Mouse (Mus musculus): Measurements from ENCODE around the gene Ano7. TPM values are rescaled to one million over a fixed set of nuclear protein-coding genes. Genes with fewer than 3 reads are reported as not detected.

Ano7 gene
- 0.23 TPM in 1 of 2 replicates, not detected in the other for total RNA-seq (2017)

DNA sequence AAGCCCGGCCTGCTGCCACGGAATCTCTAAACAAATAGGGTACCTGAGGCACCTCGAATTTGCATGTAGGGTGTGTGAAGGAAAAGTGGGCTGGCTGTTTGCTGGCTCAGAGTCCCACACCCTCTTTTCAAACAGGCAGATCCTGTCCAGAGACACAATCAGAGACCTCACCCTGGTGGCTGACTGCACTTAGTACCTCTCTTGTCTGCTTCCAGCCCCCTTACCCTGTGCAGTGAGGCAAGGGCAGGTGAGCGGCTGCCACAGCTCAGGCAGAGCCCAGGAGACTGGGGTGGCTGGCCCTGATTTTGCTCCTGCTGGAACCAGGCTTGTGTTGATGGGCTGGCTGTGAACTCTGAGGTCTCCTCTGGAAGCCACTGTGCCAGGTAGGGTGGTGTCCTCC is at the start of gene Ano7:
Gene Ano7, plus strand, starts transcription at position 266 of the 400 bp plus-strand sequence.
- no peak for ATAC-seq (replicated peaks; ENCODE audit: low read depth, poor library complexity, severe bottlenecking)

DNA sequence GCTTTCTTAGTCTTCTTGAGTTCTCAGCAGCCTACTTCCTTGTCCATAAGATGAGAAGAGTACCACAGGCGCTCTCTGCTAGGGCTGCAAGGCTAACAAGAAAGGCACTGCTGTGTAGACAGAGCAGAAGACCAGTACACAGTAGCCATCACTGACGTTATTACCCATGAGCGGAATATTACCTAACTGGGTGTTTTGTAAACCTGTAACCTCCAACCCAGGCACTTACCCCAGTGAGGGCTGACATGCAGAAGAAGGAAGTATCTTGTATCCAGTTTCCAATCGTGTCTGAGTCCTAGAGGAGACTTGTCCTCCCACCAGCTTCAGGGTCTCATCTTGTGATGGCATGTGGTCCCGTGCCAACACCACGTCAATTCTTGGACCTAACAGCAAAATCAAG is 49.8 kb upstream of the Ano7 start:
- ATAC-seq (replicated peaks; ENCODE audit: low read depth, poor library complexity, severe bottlenecking), result no peak

DNA sequence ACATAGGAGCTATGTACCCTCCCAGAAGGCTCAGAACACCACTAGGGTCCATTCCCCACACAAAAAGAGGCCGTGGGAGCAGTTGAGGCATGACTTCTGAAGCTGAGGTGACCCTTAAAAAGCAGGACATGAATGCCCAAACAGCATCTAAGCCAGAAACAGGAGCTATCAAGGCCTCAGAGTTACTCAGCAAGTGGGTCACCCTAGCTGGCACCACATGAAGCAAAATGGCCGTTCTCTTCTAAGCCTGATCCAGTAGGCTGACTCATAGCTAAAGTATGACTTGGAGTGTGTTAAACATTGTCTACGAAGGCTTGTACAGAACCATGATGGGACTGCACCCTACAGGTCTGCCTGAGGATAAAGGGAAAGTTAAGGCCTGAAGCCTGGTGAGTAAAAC is 47.3 kb upstream of the Ano7 start:
- no peak for ATAC-seq (replicated peaks; ENCODE audit: low read depth, poor library complexity, severe bottlenecking)

DNA sequence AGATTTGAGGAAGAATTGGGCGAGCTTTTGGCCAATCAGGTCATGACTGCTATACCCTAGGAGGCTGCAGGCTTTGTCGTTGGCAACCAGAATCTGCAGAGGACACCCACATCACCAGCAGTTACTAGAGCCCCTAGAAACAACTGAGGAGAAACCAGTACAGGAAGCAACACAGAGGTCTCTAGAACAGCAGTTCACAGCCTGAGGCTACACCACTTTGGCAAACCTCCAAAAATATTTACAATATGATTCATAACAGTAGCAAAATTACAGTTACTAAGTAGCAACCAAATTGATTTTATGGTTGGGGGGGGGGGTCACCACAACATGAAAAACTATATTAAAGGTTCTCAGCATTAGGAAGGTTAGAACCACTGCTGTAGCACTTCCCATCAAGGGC is 39.1 kb upstream of the Ano7 start:
- ATAC-seq (replicated peaks; ENCODE audit: low read depth, poor library complexity, severe bottlenecking), result no peak

DNA sequence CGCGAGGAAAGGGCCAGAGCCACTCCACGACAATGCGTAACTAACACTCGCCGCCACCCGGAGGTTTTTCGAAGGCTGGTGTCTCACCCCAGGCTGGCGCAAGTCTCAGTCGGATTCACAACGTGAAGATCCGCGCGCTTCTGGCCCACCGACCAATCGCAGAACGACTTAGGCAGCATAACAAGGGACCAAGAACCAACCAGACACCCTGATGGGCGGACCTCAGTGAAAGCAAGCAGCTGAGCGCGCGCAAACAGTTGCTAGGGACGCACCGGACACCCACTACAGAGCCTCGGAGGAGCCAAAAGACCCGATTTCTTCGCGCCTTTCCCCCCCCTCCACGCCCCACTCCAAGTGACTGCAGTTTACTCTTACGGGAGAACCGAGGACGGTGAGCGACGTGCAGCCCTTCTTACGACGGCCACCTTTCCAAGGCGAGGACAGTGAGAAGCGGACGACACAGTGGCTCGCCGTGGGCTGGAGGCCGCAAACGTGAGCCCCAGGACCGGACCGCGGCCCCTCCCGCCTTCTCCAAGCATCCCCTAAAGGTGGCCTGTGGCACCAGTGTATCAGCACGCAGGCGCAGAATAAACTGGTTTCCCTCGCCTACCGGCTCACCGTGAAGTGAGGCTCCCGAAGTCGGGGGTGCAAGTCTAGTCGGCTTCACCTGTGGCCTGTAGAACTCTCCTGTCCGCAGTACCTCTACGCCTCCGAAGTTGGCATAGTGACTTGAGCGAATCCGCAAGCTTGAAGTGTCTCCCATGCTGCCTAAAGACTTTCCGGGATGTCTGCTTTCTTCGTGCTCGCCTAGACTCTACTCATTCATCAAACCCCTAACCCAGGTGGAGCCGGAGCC is 30.9 kb upstream of the Ano7 start, which contains the start of the genes Ppp1r7 and Pask:
Gene Ppp1r7, plus strand, starts transcription at position 207 of the 856 bp plus-strand sequence.
Gene Pask, minus strand, starts transcription at position 835 of the 856 bp plus-strand sequence.
- peak; percentile 92 for ATAC-seq (replicated peaks; ENCODE audit: low read depth, poor library complexity, severe bottlenecking)

DNA sequence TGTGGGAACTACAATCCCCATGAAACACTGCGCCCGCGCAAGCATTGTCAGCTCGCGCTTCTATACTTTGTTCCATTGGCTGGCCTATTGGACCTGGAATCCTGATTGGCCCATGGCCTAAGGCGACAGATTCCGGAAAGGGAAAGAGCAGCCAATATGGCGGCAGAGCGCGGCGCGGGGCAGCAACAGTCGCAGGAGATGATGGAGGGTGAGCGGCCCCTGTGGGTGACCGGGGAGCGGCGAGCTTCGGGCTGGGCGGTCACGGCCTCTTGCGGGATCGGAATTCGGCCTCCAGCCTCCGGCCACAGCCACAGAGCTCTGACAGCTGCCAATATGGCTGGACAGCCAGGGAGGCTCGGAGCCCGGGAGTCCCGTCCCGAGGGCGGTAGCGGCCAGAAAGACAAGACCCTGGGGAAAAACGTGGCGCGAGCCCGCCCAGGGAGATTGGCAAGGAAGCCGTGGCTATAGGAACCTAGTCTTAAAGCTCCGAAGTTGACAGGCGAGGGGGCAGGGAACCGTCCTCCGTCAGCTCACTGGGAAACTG is 30.2 kb upstream of the Ano7 start:
- peak; percentile 89 for ATAC-seq (replicated peaks; ENCODE audit: low read depth, poor library complexity, severe bottlenecking)

DNA sequence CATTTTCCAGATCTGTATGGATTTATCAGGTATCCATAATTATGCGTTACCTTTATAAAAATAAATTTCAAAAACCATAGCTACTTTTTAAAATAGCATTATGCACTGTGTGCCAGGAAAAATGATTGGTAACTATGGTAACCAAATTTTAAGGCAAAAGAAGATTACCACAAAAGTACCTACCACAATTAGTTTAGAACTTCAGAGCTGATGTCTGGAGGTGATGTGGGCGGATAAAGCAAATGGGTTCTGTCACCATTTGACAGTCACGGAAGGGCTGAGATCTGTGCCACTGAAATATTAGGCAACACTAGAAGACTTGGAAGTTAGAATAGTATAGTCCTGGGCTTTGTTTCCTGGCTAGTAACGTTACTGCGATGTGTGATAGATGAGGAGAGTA is 26.6 kb upstream of the Ano7 start:
- no peak for ATAC-seq (replicated peaks; ENCODE audit: low read depth, poor library complexity, severe bottlenecking)

DNA sequence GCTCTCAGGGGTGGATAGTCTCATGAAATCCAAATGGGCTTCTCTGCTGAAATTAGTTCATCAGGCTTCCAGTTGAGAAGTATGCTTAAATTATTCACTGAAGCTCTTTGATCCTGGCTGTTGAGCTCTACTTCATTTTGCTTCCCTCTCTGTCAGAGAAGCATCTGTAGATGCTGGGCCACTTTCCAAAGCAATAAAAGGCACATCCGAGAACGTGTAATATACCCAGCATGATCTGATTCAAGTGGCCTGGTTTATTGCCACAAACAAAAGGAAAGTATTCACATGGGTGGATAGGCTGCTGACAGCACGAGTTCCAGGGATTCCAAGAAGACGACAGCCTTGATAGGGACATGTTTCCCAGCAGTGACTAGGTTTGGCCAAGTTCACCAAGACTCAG is 24.0 kb upstream of the Ano7 start:
- no peak for ATAC-seq (replicated peaks; ENCODE audit: low read depth, poor library complexity, severe bottlenecking)

DNA sequence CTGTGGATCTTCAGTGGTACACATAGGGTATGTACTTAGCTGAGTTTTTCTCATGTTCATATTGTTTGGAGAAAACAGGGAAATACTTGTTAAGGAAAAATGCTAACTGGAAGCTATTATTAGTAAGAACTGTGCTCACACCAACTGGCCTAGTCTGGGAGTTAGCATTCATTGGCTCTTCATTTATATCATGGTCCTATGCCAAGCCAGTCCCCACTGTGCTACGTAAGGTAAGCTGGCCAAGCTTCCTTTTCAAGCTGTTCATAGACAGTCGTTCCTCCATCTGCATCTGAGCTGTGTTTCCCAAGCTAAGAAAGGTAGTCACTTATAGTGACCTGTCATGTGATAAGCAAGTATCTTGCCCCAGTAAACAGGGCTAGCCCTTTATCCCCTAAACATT is 21.0 kb upstream of the Ano7 start:
- no peak for ATAC-seq (replicated peaks; ENCODE audit: low read depth, poor library complexity, severe bottlenecking)

DNA sequence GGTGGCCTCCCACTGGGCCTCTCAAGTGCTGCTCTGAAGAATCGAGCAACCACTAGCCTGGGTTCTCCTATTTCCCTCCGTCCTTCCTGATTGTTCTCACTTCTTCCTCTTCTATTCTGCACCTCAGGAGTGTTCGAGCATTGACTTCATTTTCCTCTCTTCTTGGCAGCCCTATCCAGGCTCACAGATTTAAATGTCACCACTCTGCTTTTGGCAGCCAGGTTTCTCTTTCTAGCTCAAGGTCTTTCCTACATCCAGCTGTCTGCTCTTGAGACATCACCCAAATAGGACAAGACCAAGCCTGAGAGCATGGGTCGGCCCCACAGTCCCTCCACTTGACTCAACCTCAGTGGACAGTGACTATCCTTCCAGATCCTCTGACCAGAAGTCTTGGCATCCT is 11.1 kb upstream of the Ano7 start:
- ATAC-seq (replicated peaks; ENCODE audit: low read depth, poor library complexity, severe bottlenecking), result no peak

DNA sequence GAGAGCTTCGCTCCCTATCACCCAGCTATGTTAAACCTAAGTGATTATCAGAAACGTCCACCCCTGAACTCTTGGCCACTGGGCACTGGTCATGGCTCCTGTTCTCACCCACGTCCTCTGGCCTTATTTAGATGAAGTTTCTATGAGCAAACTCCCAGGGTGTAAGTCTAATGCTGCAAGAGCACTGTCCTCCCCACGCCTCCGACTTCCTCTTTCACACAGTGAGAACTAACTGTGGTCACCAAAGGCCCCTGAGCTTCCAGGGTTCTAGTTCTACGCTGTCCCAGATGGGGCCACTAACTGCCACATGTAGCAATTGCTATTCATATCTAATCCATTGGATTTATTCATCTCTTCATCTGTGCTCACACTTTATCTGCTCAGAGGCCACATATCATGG is 8.1 kb upstream of the Ano7 start:
- peak; percentile 58 for ATAC-seq (replicated peaks; ENCODE audit: low read depth, poor library complexity, severe bottlenecking)

DNA sequence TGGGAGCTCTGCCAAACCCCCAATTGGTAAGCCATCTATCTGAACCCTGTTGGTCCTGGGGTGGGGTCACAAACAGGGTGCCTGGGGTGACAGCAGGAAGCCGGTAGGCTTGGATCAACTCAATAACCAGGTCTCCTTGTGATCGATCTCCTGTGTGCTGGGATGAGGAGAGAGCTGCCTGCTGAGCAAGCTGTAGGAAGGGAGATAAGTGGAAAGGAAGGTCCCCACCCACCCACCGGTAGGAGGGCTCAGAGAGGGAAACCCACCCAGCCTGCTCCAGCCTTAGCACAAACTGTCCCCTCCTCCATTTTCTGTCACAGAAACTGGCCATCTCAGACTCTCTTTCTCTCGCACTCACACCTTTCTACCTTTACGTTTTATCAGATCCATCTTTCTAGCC is 3.6 kb downstream of the Ano7 start:
- ATAC-seq (replicated peaks; ENCODE audit: low read depth, poor library complexity, severe bottlenecking), result no peak

DNA sequence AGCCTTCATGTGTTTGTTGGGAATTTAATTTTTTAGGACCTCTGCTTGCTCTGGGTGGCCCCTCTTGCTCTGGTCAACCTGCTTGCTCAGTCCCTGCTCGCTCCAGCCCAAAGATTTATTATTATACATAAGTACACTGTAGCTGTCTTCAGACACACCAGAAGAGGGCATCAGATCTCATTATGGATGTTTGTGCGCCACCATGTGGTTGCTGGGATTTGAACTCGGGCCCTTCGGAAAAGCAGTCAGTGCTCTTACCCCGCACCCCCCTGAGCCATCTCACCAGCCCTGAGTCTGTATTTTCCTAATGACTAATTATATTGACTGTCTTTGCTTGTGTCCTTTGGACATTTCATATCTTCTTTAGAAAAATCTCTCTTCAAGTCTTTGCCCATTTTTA is 5.4 kb downstream of the Ano7 start:
- no peak for ATAC-seq (replicated peaks; ENCODE audit: low read depth, poor library complexity, severe bottlenecking)

DNA sequence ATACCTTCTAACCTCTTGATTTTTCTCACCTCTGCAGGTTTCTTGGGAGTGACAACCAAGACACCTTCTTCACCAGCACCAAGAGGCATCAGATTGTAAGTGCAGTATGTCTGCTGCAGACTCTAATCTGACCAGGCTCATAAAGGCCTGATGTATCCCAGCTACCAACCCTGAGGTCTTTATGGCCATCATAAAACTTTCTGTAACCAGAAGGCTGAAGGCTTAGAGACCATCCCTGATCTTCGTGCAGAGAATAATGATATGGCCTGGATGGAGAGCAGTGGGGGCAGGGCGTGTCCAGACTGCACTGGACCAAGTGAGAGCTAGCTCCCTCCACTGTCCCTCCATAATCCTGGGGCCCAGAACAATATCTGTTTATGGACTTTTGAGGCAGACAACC is 13.5 kb downstream of the Ano7 start:
- no peak for ATAC-seq (replicated peaks; ENCODE audit: low read depth, poor library complexity, severe bottlenecking)

DNA sequence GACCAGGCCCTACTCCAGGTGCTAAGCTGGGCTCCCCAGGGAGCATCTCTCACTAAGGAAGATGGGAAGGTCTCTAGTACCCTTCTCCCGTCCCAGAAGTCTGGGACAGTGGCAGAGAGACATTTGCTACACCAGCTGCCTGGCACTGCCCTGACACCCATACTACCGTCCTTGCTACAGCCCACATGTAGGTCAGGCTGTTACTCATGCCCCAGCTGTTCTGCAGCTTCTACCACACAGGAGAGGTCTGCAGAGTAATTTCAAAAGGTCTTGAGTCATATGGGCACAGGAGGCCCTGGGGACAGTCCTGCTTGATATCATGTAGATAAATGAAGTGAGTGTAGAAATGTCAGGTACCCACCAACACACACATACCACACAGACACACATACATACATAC is 15.2 kb downstream of the Ano7 start:
- ATAC-seq (replicated peaks; ENCODE audit: low read depth, poor library complexity, severe bottlenecking), result no peak

DNA sequence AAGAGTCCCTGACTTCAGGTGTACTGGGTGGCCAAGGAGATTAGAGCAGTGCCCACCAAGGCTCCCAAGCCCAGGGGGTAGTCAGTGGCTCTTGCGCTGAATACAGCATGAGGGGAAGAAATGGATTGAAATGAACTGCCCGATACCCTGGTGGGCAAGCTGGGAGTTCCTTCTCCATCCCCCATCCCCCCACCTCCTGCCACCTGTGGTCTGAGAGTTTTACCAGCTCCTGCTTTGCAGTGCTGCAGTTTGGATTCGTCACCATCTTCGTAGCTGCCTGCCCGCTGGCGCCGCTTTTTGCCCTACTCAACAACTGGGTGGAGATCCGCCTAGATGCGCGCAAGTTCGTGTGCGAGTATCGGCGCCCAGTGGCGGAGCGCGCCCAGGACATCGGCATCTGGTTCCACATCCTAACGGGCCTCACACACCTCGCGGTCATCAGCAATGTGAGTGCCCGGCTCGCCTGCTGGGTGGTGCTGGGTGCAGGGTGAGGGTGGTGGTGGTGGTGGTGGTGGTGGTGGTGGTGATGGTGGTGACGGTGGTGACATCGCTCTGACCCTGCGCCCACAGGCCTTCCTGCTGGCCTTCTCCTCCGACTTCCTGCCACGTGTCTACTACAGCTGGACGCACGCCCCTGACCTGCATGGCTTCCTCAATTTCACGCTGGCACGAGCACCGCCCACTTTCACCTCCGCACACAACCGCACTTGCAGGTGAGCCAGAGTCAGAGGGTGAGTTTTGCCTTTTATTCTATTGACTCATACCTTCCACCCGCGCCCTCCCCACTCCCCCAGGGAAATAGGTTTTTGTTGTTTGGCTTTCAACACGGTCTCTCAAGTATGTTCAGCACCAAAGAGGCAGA is 27.7 kb downstream of the Ano7 start:
- ATAC-seq (replicated peaks; ENCODE audit: low read depth, poor library complexity, severe bottlenecking), result peak; percentile 57

DNA sequence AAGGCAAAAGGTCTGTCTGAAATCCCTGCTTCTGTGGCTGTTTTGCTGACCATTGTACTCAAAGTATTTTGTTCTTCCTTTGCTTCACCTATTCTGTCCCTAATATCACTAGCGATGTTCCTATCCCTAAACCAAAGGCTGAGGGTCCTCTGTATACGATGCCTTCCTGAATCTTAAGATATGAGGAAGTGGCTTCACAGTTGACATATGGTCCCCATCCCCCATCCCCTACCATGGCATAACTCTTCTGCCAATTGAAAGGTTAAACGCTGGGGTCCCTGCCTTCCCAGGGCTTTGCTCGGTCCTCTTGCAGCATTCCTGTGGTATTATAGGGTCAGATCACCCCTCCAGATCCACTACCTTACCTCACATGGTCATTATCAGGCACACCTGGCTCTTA is 29.7 kb downstream of the Ano7 start:
- no peak for ATAC-seq (replicated peaks; ENCODE audit: low read depth, poor library complexity, severe bottlenecking)

DNA sequence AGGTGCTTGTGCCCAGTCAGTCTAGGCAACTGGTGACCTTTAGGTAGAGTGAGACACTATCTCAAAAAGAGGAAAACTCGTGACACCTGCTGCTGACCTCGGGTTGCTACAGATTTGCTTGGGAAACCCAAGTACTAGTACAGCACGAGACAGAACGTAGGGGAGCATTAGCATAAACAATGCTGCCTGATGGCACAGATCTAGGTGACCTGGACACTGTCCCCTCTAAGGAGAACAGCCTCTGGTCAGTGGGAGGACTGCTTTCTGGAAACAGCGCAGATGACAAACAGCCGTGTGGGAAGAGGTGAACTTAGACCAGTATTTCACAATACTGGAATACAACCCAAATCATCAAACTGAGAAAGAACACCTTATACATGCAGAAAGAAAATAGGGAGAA is 58.4 kb downstream of the Ano7 start:
- ATAC-seq (replicated peaks; ENCODE audit: low read depth, poor library complexity, severe bottlenecking), result no peak

DNA sequence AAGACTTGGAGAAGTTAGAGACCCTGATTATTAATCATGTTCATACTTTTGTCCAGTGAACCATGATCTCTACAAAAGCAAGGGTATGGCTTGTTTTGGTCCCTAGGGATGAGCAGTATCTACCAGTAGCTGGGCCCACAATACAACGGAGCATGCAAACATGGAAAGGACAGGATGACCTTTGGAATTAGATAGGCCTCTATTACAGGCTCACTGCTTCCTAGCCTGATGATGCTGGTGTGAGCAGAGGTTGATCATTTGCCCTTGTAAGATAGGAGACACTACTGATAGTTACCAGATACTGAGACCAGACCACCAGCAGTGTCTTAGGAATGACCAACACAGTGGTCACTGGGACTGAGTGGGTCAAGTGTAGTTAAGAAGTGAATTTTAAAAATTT is 65.6 kb downstream of the Ano7 start:
- ATAC-seq (replicated peaks; ENCODE audit: low read depth, poor library complexity, severe bottlenecking), result no peak

DNA sequence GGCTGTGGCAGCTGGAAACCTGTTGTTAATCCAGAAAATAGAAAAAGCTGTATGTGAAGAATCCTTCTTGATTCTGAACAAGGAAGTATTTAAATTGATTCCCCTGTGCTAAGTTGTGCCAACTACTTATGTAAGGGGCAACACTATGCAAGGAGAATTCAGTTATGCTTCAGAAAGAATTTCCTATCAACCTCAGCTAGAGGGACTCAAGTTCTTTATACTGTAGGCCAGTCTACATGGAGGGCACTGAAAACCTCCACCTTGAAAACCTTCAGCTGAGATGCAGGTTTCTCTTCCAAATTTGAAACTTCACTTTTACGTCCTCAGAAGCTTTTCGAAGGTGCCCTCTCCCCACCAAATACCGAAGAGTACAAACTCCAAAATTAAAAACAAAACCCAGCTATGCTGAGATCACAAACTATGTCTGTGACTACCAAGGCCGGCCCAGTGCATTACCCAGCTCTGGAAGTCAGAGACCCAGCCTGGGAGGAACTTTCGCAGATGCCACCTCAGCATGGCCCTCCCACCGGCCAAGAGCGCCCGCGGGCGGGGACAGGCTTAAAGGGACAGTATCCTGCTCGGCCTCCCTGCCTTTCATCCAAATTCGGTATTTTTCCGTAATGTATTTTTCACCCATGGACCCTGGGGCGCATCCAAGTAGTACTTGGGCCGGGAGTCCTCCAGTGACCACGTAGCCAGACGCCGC is 70.8 kb downstream of the Ano7 start:
- ATAC-seq (replicated peaks; ENCODE audit: low read depth, poor library complexity, severe bottlenecking), result peak; percentile 86

All from common myeloid progenitor, adult 5-6 weeks (primary cell).